Mouse (Mus musculus) C3H10T1/2 (cell line): ENCODE results near the gene Isy1. TPM values are rescaled to one million over a fixed set of nuclear protein-coding genes. Genes with fewer than 3 reads are reported as not detected.

Source experiments
- polyA plus RNA-seq, 2 experiments: library from polyadenylated mRNA; unstranded; fragments of >200 nt; fragmentation: generic; extraction: Trizol; gene quantifications; one replicate each; pipeline ENCODE4 v1.2.1; 2012; ENCODE audit warnings: missing spikeins in 2 of 2

The Isy1 gene
- 10 to 100 TPM; 15.6 to 28.6 TPM for polyA plus RNA-seq

GRCm38 (mm10) chr6:87838551-87839197, at the start of gene Isy1:
Gene Isy1, minus strand, starts transcription at chr6:87838798.

GRCm38 (mm10) chr6:87887594-87888233, 49.1 kb upstream of the Isy1 start, which contains the start of gene Copg1:
Gene Copg1, plus strand, starts transcription at chr6:87887814.

DNA sequence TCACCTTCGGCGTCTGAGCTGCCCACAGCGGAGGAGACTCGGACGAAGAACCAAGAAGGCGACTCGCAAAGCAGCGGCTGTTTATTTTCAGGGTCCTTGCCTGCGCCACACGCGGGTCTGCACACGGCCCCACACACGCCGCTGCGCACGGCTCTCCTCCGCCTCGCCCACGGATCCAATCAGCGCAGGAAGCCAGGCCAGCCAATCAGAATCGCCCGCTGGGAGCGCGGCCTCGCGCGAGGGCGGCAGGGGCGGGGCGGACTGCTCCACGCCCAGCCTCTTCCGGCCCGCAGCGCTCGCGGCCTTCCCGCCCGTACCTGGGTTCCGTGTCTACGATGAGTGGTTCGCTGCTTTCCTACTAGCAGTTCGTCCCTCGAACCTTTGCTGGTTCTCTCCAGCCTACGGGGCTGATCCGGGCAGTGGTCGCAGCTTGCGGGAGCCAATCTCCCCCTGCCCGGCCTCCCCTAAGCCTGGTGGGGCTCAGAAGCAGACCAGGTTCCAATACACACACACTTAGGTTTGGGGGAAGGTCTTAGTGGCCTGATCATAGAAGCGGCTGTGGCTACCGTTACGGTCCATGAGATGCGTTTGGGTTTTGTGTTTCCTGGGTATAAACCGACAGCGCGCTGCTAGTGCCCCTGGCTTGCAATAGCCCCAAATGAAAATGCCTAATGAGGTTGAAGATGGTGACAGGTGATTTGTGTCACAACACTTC, 12.5 kb upstream of the Isy1 start, which contains the start of gene Cnbp:
Gene Cnbp (minus strand): TSS at position 207 of the 715 bp plus-strand sequence.

DNA sequence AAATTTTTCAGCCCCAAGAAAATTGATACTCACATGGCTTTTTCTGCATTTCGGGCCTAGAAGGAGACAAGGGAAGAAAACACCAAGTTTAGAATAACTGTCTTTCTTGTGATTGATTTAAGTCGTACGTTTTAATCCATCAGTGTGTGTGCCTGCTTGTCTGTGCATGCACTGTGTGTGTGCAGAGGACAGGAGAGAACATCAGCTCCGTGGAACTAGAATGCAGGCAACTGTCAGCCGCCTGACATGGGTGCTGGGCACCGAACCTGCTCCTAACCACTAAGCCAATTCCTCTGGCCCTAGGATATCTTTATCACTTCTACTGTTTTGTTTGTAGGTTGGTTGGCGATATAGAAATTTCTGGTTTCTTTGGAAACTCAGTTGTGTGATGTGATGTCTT, 2.9 kb downstream of the Isy1 start, which contains the start of gene Gm45140:
Gene Gm45140 (minus strand): TSS at position 101 of the 400 bp plus-strand sequence.

GRCm38 (mm10) chr6:87811675-87812338, 26.8 kb downstream of the Isy1 start, which contains the start of gene Rab43:
Gene Rab43, minus strand, starts transcription at chr6:87812164.

DNA sequence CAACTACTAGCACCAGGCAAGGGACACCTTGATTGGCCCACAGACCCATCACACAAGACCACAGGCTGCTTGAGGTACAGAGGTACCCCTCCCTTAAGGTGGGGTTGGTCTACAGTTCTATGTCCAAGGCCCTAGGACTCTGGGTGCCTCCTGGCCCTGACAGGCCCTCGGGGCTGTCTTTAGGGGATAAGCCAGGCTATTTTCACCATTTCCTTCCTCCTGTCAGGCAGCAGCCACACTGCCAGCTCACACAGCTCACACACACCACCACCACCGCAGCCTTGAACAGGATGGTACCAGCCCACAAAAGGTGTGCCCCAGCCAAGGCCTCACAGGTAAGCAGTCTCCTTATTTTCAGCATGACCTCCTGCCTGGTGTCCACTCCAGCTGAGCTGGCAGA, 60.8 kb downstream of the Isy1 start, which contains the start of gene Gp9:
Gene Gp9 (plus strand): TSS at position 231 of the 400 bp plus-strand sequence.

Other genes starting within 250 kb of the Isy1 start
- gene Prokr1, start 248.1 kb downstream of the Isy1 start, polyA plus RNA-seq, result 1 to 10 TPM in 1 of 2 experiments, not detected in 1; 1.2 TPM
- gene Aplf, start 166.6 kb downstream of the Isy1 start, polyA plus RNA-seq, result 1 to 10 TPM; 1.2 to 7.8 TPM
- gene Efcc1, start 107.9 kb downstream of the Isy1 start, polyA plus RNA-seq, result under 1 TPM in 1 of 2 experiments, not detected in 1; 0.02 TPM
- under 1 TPM in 1 of 2 experiments, not detected in 1; 0.15 TPM for gene Gp9, start 60.7 kb downstream of the Isy1 start, polyA plus RNA-seq
- 10 to 100 TPM in 1 of 2 experiments, 1 to 10 TPM in 1; 5.5 to 18.3 TPM for gene Rab43, start 26.6 kb downstream of the Isy1 start, polyA plus RNA-seq
- 1 to 10 TPM in 1 of 2 experiments, under 1 TPM in 1; 0.55 to 1.0 TPM for gene Gm45140, start 3.0 kb downstream of the Isy1 start, polyA plus RNA-seq
- 100 to 1,000 TPM in 1 of 2 experiments, 10 to 100 TPM in 1; 30.0 to 169 TPM for gene Cnbp, start 12.3 kb upstream of the Isy1 start, polyA plus RNA-seq
- gene Copg1, start 49.0 kb upstream of the Isy1 start, polyA plus RNA-seq, result 100 to 1,000 TPM in 1 of 2 experiments, 10 to 100 TPM in 1; 46.1 to 126 TPM
- 10 to 100 TPM; 32.9 to 35.6 TPM for gene Hmces, start 75.1 kb upstream of the Isy1 start, polyA plus RNA-seq
- 100 to 1,000 TPM; 213 to 243 TPM for gene H1fx, start 142.8 kb upstream of the Isy1 start, polyA plus RNA-seq
- 100 to 1,000 TPM in 1 of 2 experiments, 10 to 100 TPM in 1; 36.4 to 171 TPM for gene Rab7, start 206.5 kb upstream of the Isy1 start, polyA plus RNA-seq
- gene Rpn1, start 245.7 kb upstream of the Isy1 start, polyA plus RNA-seq, result 100 to 1,000 TPM in 1 of 2 experiments, 10 to 100 TPM in 1; 65.8 to 114 TPM